Mouse (Mus musculus): Measurements from ENCODE around the gene Cadps.

DNA sequence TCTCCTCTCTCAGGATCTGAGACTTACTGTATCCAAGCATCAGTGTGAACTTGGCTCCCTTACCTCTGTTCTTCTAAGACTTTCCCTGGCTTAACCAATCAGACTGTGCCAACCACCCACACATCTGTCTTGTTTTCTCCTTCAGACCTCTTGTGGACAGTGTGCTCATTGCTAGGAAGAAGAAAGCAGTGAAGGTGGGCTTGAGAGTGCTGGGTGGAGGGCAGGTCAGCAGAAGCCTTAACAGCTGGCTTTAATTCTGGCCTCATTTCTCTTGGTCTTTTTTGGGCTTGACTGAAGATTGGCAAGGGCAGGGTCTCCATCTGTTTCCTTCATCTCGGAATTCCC is 262.7 kb downstream of the Cadps start:
- TF ChIP-seq CTCF (IDR thresholded peaks at IDR 0.05; ENCODE audit: low read depth) (no peak), EP300 (IDR thresholded peaks at IDR 0.05; ENCODE audit: low read depth) (no peak)

Measured in liver, embryonic 14.5 days (tissue).